Mouse (Mus musculus) midbrain, postnatal 0 days (tissue): ENCODE measurements at regions not wholly inside any gene's neighbourhood (a gene's known extent, or its start where the extent isn't known, plus 50 kb on each side); places are given as distances from the start of the nearest gene placed in this dataset.
A peak's percentile ranks its signal among the peaks of the same experiment; 100 is the strongest.

Source experiments
- ATAC-seq: fragments of 200-750 bp; cut with Nextera tagmentation; 2 replicates; pipeline ENCODE4 v1.8.0; 2017; ENCODE audit warnings: moderate number of reproducible peaks, mild to moderate bottlenecking, moderate TSS enrichment, moderate library complexity; ENCODE audit not compliant: low FRiP score
- DNase-seq: peaks from one replicate; pipeline ENCODE4 v3.0.0-alpha.2; 2015; ENCODE audit warnings: low spot score
- H3K27ac ChIP-seq: fragments of 300-500 bp; sonication (generic); 2 replicates; pipeline ENCODE4 v1.5.1; 2014; ENCODE audit warnings: low read depth, mild to moderate bottlenecking, low read length, mixed read lengths
- H3K27me3 ChIP-seq: fragments of 300-500 bp; sonication (generic); 2 replicates; pipeline ENCODE4 v1.6.1; 2014; ENCODE audit warnings: low read length, control low read depth, mixed read lengths; ENCODE audit not compliant: insufficient read depth
- H3K36me3 ChIP-seq: fragments of 300-500 bp; sonication (generic); 2 replicates; pipeline ENCODE4 v1.6.1; 2014; ENCODE audit warnings: low read length, control low read depth, mixed read lengths; ENCODE audit not compliant: insufficient read depth
- H3K4me1 ChIP-seq: fragments of 300-500 bp; sonication (generic); 2 replicates; pipeline ENCODE4 v1.6.1; 2014; ENCODE audit warnings: mild to moderate bottlenecking, control low read depth, antibody characterized with exemption, low read length, mixed read lengths; ENCODE audit not compliant: insufficient read depth
- H3K4me2 ChIP-seq: fragments of 300-500 bp; sonication (generic); 2 replicates; pipeline ENCODE4 v1.6.1; 2014; ENCODE audit warnings: low read depth, mild to moderate bottlenecking, low read length, mixed read lengths; ENCODE audit not compliant: poor library complexity, severe bottlenecking
- H3K4me3 ChIP-seq: fragments of 300-500 bp; sonication (generic); 2 replicates; pipeline ENCODE4 v1.5.1; 2014; ENCODE audit warnings: low read depth, mild to moderate bottlenecking, low read length, moderate library complexity
- H3K9ac ChIP-seq: fragments of 300-500 bp; sonication (generic); replicated peaks from 2 replicates; pipeline ENCODE4 v1.6.1; 2014; ENCODE audit warnings: mild to moderate bottlenecking, low read length, moderate library complexity, mixed read lengths; ENCODE audit not compliant: poor library complexity, severe bottlenecking
- H3K9me3 ChIP-seq: fragments of 300-500 bp; sonication (generic); 2 replicates; pipeline ENCODE4 v1.6.1; 2016; ENCODE audit warnings: low read length, control low read depth
- CTCF ChIP-seq: IDR thresholded peaks from 2 replicates; pipeline ENCODE4 v1.5.1; 2016; ENCODE audit warnings: antibody characterized with exemption, mild to moderate bottlenecking
- WGBS: fragments of 180-500 bp; shearing (Covaris S2); extraction: QIAGEN DNeasy Blood & Tissue Kit; methylation state at CpG from one replicate; pipeline ENCODE4 v1.1.7; 2014; 5-methylcytosine and 5-hydroxymethylcytosine counted together

- H3K9ac ChIP-seq: no peak overlapping the region
- no peaks in the 10 kb centered on the region for H3K9me3 ChIP-seq
- no peaks in the 10 kb centered on the region for H3K27me3 ChIP-seq
- no peak for TF ChIP-seq CTCF
- no peaks in the 10 kb centered on the region for H3K36me3 ChIP-seq
- no peak overlapping the region for H3K27ac ChIP-seq
- 76% methylated on average over 4 of the region's 4 CpGs for WGBS
- H3K4me1 ChIP-seq: no peaks in the 10 kb centered on the region
- DNase-seq: no peak
- no peak for ATAC-seq
- H3K4me2 ChIP-seq: no peak overlapping the region
- H3K4me3 ChIP-seq: no peak overlapping the region
These were observed 96.4 kb upstream of the Bach2 start for GRCm38 (mm10) chr4:32142198-32142597.

- Histone ChIP-seq H3K36me3 (no peaks in the 10 kb centered on the region), H3K9me3 (no peaks in the 10 kb centered on the region), H3K27me3 (no peaks in the 10 kb centered on the region), H3K4me2 (no peak overlapping the region), H3K9ac (no peak overlapping the region), H3K27ac (no peak overlapping the region), H3K4me3 (no peak overlapping the region), H3K4me1 (no peaks in the 10 kb centered on the region)
- TF ChIP-seq CTCF: peak; percentile 30; the same call in 1 of the 2 replicates
- ATAC-seq (no peak), DNase-seq (no peak)
- 45% methylated on average over 1 of the region's 1 CpGs for WGBS
These were observed 91.5 kb upstream of the Bach2 start for GRCm38 (mm10) chr4:32147146-32147545.

DNA sequence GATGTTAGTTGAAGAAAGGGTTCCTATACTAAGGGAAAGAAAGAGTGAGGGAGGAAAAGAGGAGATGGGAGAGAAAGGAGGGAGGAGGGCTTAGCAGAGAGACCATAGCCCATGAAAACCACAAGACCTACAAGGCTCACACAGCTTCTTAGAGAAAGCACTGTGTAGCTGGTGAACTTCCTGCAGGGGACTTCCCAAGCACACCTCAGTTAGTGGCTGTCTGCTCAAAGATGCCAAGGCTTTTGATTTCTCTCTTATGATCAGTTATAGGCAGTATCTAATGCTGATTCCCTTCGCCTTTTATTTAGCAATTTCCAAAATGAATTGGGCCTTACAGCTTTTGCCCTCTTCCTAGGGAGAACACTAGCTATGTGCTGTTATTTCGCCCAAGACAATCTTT, 90.0 kb upstream of the Bach2 start:
- Histone ChIP-seq H3K4me2 (no peak overlapping the region), H3K9ac (no peak overlapping the region), H3K4me3 (no peak overlapping the region), H3K9me3 (no peaks in the 10 kb centered on the region), H3K36me3 (no peaks in the 10 kb centered on the region), H3K27ac (no peak overlapping the region), H3K4me1 (no peaks in the 10 kb centered on the region), H3K27me3 (no peaks in the 10 kb centered on the region)
- no peak for DNase-seq
- ATAC-seq: no peak
- TF ChIP-seq CTCF: no peak
- 91% methylated on average over 2 of the region's 2 CpGs for WGBS

DNA sequence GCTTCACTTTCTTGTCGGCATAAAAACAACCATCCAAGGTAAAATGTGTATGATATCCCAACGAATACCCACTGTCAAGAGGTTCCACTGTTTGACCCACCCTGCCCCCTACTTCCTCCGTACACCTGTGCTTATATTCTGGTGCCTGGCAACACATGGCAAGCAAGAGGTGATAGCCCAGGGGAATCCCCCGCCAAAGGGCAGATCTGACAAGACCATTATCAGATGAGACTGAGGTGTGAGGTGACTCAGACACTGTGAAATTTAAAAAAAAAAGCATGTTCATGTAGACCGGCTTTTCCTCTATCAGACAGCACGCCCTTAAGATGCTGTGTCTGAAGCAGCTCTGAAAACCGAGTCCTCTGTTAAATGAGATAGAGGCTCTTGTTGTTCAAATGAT, 89.4 kb upstream of the Bach2 start:
- Histone ChIP-seq H3K9me3 (no peaks in the 10 kb centered on the region), H3K27me3 (no peaks in the 10 kb centered on the region), H3K4me1 (no peaks in the 10 kb centered on the region), H3K4me2 (no peak overlapping the region), H3K4me3 (no peak overlapping the region), H3K9ac (no peak overlapping the region), H3K27ac (no peak overlapping the region), H3K36me3 (no peaks in the 10 kb centered on the region)
- ATAC-seq: no peak
- no peak for TF ChIP-seq CTCF
- DNase-seq: no peak
- 85% methylated on average over 7 of the region's 7 CpGs for WGBS

DNA sequence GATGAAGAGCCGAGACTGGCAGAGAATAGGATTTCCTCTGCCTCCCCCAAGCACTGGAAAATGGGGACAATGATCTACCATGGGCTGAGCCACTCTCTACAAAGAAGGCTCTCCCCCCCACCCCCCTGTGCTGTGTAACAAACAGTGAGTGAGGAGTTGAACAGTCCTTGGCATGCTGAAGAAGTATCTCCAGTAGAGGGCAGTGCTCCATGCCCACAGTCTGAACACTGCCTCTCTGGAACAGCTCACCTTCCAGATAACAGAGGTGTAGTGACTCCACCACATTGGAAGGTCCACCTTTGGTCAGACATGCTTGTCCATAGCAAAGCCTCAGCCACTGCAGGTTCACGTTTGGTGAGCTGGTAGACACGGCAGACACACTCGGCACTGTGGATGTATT, 85.2 kb upstream of the Bach2 start:
- ATAC-seq: no peak
- 79% methylated on average over 4 of the region's 4 CpGs for WGBS
- Histone ChIP-seq H3K9ac (no peak overlapping the region), H3K4me1 (no peaks in the 10 kb centered on the region), H3K27ac (no peak overlapping the region), H3K4me2 (no peak overlapping the region), H3K27me3 (no peaks in the 10 kb centered on the region), H3K4me3 (no peak overlapping the region), H3K9me3 (no peaks in the 10 kb centered on the region), H3K36me3 (no peaks in the 10 kb centered on the region)
- TF ChIP-seq CTCF: peak; percentile 78
- DNase-seq: peak; percentile 60

- no peaks in the 10 kb centered on the region for H3K36me3 ChIP-seq
- H3K9ac ChIP-seq: no peak overlapping the region
- DNase-seq: no peak
- ATAC-seq: no peak
- H3K27ac ChIP-seq: no peak overlapping the region
- WGBS: 72% methylated on average over 8 of the region's 8 CpGs
- no peak for TF ChIP-seq CTCF
- no peaks in the 10 kb centered on the region for H3K9me3 ChIP-seq
- H3K4me3 ChIP-seq: no peak overlapping the region
- no peaks in the 10 kb centered on the region for H3K27me3 ChIP-seq
- H3K4me2 ChIP-seq: no peak overlapping the region
- H3K4me1 ChIP-seq: 0 out of 2 replicates have a peak, but pooled peaks cover 4% of the 10 kb centered on the region
These were observed 81.6 kb upstream of the Bach2 start for GRCm38 (mm10) chr4:32156965-32157364.
